Mouse (Mus musculus): ENCODE measurements around the gene Cd163l1. TPM values are rescaled to one million over a fixed set of nuclear protein-coding genes. Genes with fewer than 3 reads are reported as not detected.

The Cd163l1 gene
- polyA plus RNA-seq, 1 experiment from 2014 or later: not detected

DNA sequence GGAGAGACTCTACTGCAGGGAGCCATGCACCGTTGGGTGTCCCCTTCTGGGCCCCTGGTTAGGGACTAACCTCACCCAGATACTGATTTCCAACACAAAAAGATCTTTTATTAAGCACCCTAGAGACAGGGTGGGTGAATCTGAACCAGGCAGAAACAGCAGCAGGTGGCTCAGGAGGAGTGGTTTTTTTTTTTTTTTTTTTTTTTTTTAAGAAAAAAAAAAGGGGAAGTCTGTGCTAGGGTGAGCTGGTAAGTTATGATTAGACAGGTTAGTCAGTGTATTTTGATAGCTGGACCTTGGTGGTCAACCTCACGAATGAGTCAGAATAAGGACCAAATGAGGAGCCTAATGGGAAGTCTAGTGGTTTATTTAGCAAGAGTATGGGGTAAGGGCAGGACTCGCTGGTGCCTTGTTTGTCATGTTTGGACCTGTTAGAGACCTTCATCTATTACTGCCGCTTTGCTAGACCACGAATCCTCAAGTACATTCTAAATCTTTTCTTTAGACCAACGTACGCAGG lies 35.8 kb downstream of the Cd163l1 start:
- 90% methylated on average over 7 of the region's 7 CpGs for WGBS
- DNase-seq (ENCODE audit: low spot score): no peak
- ATAC-seq (ENCODE audit: low FRiP score): no peak
- H3K9ac ChIP-seq: no peak overlapping the region
- no peaks in the 10 kb centered on the region for H3K27me3 ChIP-seq (ENCODE audit: control insufficient read depth, insufficient read depth, low read length)
- no peak overlapping the region for H3K27ac ChIP-seq
- no peak overlapping the region for H3K4me2 ChIP-seq (replicated peaks)
- H3K4me1 ChIP-seq (replicated peaks; ENCODE audit: control insufficient read depth, insufficient read depth, low read length): no peaks in the 10 kb centered on the region
- H3K9me3 ChIP-seq (ENCODE audit: control insufficient read depth, low read length): no peaks in the 10 kb centered on the region
- H3K4me3 ChIP-seq (replicated peaks; ENCODE audit: low read length): no peak overlapping the region
- no peaks in the 10 kb centered on the region for H3K36me3 ChIP-seq (replicated peaks; ENCODE audit: control insufficient read depth, insufficient read depth)

Other genes starting within 250 kb of the Cd163l1 start
- gene 6430531B16Rik, start 239.5 kb upstream of the Cd163l1 start, polyA plus RNA-seq (2014; fragmentation: Nextera tagmentation; extraction: Ambion mirVana): 0.72 and 1.0 TPM in 2 replicates
- 2.7 and 2.9 TPM in 2 replicates for gene Adam8, start 225.7 kb upstream of the Cd163l1 start, polyA plus RNA-seq (2014; fragmentation: Nextera tagmentation; extraction: Ambion mirVana)
- 52.3 and 53.2 TPM in 2 replicates for gene Zfp511, start 181.9 kb upstream of the Cd163l1 start, polyA plus RNA-seq (2014; fragmentation: Nextera tagmentation; extraction: Ambion mirVana)
- gene Tubgcp2, start 181.6 kb upstream of the Cd163l1 start, polyA plus RNA-seq (2014; fragmentation: Nextera tagmentation; extraction: Ambion mirVana): 57.8 and 58.7 TPM in 2 replicates
- gene Msx3, start 169.2 kb upstream of the Cd163l1 start, polyA plus RNA-seq (2014; fragmentation: Nextera tagmentation; extraction: Ambion mirVana): 8.1 and 9.0 TPM in 2 replicates
- 257 and 303 TPM in 2 replicates for gene Caly, start 135.7 kb upstream of the Cd163l1 start, polyA plus RNA-seq (2014; fragmentation: Nextera tagmentation; extraction: Ambion mirVana)
- gene Prap1, start 124.9 kb upstream of the Cd163l1 start, polyA plus RNA-seq (2014; fragmentation: Nextera tagmentation; extraction: Ambion mirVana): not detected in 2 replicates
- 40.0 and 42.0 TPM in 2 replicates for gene Fuom, start 115.8 kb upstream of the Cd163l1 start, polyA plus RNA-seq (2014; fragmentation: Nextera tagmentation; extraction: Ambion mirVana)
- 9.2 and 10.7 TPM in 2 replicates for gene Paox, start 102.5 kb upstream of the Cd163l1 start, polyA plus RNA-seq (2014; fragmentation: Nextera tagmentation; extraction: Ambion mirVana)
- 123 and 127 TPM in 2 replicates for gene Echs1, start 101.8 kb upstream of the Cd163l1 start, polyA plus RNA-seq (2014; fragmentation: Nextera tagmentation; extraction: Ambion mirVana)
- gene Mtg1, start 80.7 kb upstream of the Cd163l1 start, polyA plus RNA-seq (2014; fragmentation: Nextera tagmentation; extraction: Ambion mirVana): 26.0 and 30.6 TPM in 2 replicates
- gene Sprn, start 63.4 kb upstream of the Cd163l1 start, polyA plus RNA-seq (2014; fragmentation: Nextera tagmentation; extraction: Ambion mirVana): 18.7 and 21.6 TPM in 2 replicates
- gene Olfr522, start 53.5 kb upstream of the Cd163l1 start, polyA plus RNA-seq (2014; fragmentation: Nextera tagmentation; extraction: Ambion mirVana): not detected in 2 replicates
- gene Olfr523, start 45.0 kb upstream of the Cd163l1 start, polyA plus RNA-seq (2014; fragmentation: Nextera tagmentation; extraction: Ambion mirVana): not detected in 2 replicates
- not detected in 2 replicates for gene Olfr524, start 12.3 kb upstream of the Cd163l1 start, polyA plus RNA-seq (2014; fragmentation: Nextera tagmentation; extraction: Ambion mirVana)
- gene 5830411N06Rik, start 29.0 kb downstream of the Cd163l1 start, polyA plus RNA-seq (2014; fragmentation: Nextera tagmentation; extraction: Ambion mirVana): not detected in 2 replicates
- not detected in 2 replicates for gene Olfr525, start 102.6 kb downstream of the Cd163l1 start, polyA plus RNA-seq (2014; fragmentation: Nextera tagmentation; extraction: Ambion mirVana)
- not detected in 2 replicates for gene Olfr527, start 115.8 kb downstream of the Cd163l1 start, polyA plus RNA-seq (2014; fragmentation: Nextera tagmentation; extraction: Ambion mirVana)
- gene Olfr60, start 143.4 kb downstream of the Cd163l1 start, polyA plus RNA-seq (2014; fragmentation: Nextera tagmentation; extraction: Ambion mirVana): not detected in 2 replicates
- not detected in 2 replicates for gene Olfr530, start 158.1 kb downstream of the Cd163l1 start, polyA plus RNA-seq (2014; fragmentation: Nextera tagmentation; extraction: Ambion mirVana)
- gene Olfr531, start 184.7 kb downstream of the Cd163l1 start, polyA plus RNA-seq (2014; fragmentation: Nextera tagmentation; extraction: Ambion mirVana): not detected in 2 replicates
- not detected in 2 replicates for gene Olfr532, start 203.4 kb downstream of the Cd163l1 start, polyA plus RNA-seq (2014; fragmentation: Nextera tagmentation; extraction: Ambion mirVana)
- not detected in 2 replicates for gene Olfr533, start 245.1 kb downstream of the Cd163l1 start, polyA plus RNA-seq (2014; fragmentation: Nextera tagmentation; extraction: Ambion mirVana)

Data from hindbrain, embryonic 14.5 days (tissue).